ENCODE assay signal across 18 mouse cellular contexts in genomic region chr11:51632130-51632753, GRCm38 (mm10). TPM values are rescaled to one million over a fixed set of nuclear protein-coding genes. Genes with fewer than 3 reads are reported as not detected.
DNase-seq lines count a peak whose midpoint lies in the region; ATAC-seq and TF ChIP-seq lines count a peak whose summit lies in the region.
"Had no signal": no experiment of that assay in that cellular context is flagged by ENCODE, and none has a peak within 500 bp of the region (broad histone marks: within the 10 kb centered on the region; RNA-seq: fewer than 3 reads in every experiment).

No protein-coding gene starts in this region.

- H3K4me2 ChIP-seq in liver, embryonic 13.5 days = no peak overlapping the region
- H3K4me2 ChIP-seq in liver, embryonic 11.5 days = no peak overlapping the region
- H3K4me2 ChIP-seq in hindbrain, embryonic 16.5 days (ENCODE audit: low read length) = no peak overlapping the region
- H3K4me2 ChIP-seq: embryonic facial prominence, embryonic 15.5 days; forebrain, embryonic 15.5 days; heart, embryonic 12.5 days; midbrain, embryonic 11.5 days had no signal

- H3K27ac ChIP-seq in liver, embryonic 13.5 days = peak overlapping the region; percentile 32; the same call in 1 of the 2 replicates
- H3K27ac ChIP-seq in liver, embryonic 11.5 days (ENCODE audit: low read depth, low read length) = no peak overlapping the region
- no peak overlapping the region for H3K27ac ChIP-seq in hindbrain, embryonic 16.5 days (ENCODE audit: low read depth, low read length)
- H3K27ac ChIP-seq: embryonic facial prominence, embryonic 15.5 days; forebrain, embryonic 15.5 days; hindbrain, postnatal 0 days had no signal

- 60% methylated on average over 6 of the region's 6 CpGs for WGBS in liver, embryonic 13.5 days (ENCODE audit: insufficient replicate concordance)
- WGBS in liver, embryonic 11.5 days = 74% methylated on average over 6 of the region's 6 CpGs
- 93% methylated on average over 6 of the region's 6 CpGs for WGBS in hindbrain, embryonic 16.5 days

- peak; percentile 3 to 18 for DNase-seq in cerebellum, postnatal 10 days
- DNase-seq in cerebellum, adult 11 months = no peak
- no peak for DNase-seq in liver, embryonic 13.5 days
- DNase-seq in liver, embryonic 11.5 days (ENCODE audit: low spot score) = no peak
- peak; percentile 47 for DNase-seq in kidney, postnatal 10 days
- no peak for DNase-seq in right cerebral cortex, postnatal 14 days
- DNase-seq: cerebellum, adult 9-11 months; gastrocnemius, postnatal 10 days; lung, adult 2 months; spleen, adult 18-20 months had no signal

- no peak for ATAC-seq in liver, embryonic 13.5 days (ENCODE audit: low read depth)
- ATAC-seq in liver, embryonic 11.5 days (replicated peaks; ENCODE audit: low FRiP score) = no peak
- ATAC-seq in hindbrain, embryonic 16.5 days = no peak
- ATAC-seq: forebrain, embryonic 15.5 days; hindbrain, postnatal 0 days had no signal

- H3K4me1 ChIP-seq in liver, embryonic 13.5 days (replicated peaks) = peaks cover 58% of the 10 kb centered on the region
- H3K4me1 ChIP-seq in liver, embryonic 11.5 days (replicated peaks; ENCODE audit: control insufficient read depth, insufficient read depth, low read length) = peaks cover 11% of the 10 kb centered on the region
- H3K4me1 ChIP-seq in E14TG2a.4 (replicated peaks; ENCODE audit: low read depth, low read length) = peaks cover 87% of the 10 kb centered on the region
- peaks cover 17% of the 10 kb centered on the region for H3K4me1 ChIP-seq in hindbrain, embryonic 16.5 days (ENCODE audit: control insufficient read depth, insufficient read depth, low read depth, low read length)

- TF ChIP-seq CTCF in E14TG2a.4 (conservative IDR thresholded peaks at IDR 0.05; ENCODE audit: low read length) = no peak

- H3K36me3 ChIP-seq in liver, embryonic 13.5 days = peaks cover 27% of the 10 kb centered on the region
- peaks cover 11% of the 10 kb centered on the region for H3K36me3 ChIP-seq in liver, embryonic 11.5 days (ENCODE audit: control insufficient read depth, insufficient read depth, low read length)
- peaks cover 73% of the 10 kb centered on the region for H3K36me3 ChIP-seq in E14TG2a.4 (ENCODE audit: insufficient read depth, low read length)
- peaks cover 9% of the 10 kb centered on the region; the same call in 1 of the 2 replicates for H3K36me3 ChIP-seq in hindbrain, embryonic 16.5 days (ENCODE audit: control insufficient read depth, insufficient read depth, low read length)

- H3K9me3 ChIP-seq in liver, embryonic 13.5 days (replicated peaks) = no peaks in the 10 kb centered on the region
- H3K9me3 ChIP-seq in liver, embryonic 11.5 days (ENCODE audit: control insufficient read depth, low read length) = no peaks in the 10 kb centered on the region
- H3K9me3 ChIP-seq in E14TG2a.4 (ENCODE audit: low read length) = no peaks in the 10 kb centered on the region
- no peaks in the 10 kb centered on the region for H3K9me3 ChIP-seq in hindbrain, embryonic 16.5 days (ENCODE audit: control insufficient read depth, low read length)
- H3K9me3 ChIP-seq: embryonic facial prominence, embryonic 15.5 days; forebrain, embryonic 15.5 days; G1E; heart, embryonic 12.5 days had no signal

- H3K4me3 ChIP-seq in liver, embryonic 13.5 days (replicated peaks) = no peak overlapping the region
- no peak overlapping the region for H3K4me3 ChIP-seq in liver, embryonic 11.5 days (ENCODE audit: low read depth, low read length)
- peak overlapping the region; percentile 48 for H3K4me3 ChIP-seq in E14TG2a.4 (replicated peaks; ENCODE audit: low read length)
- H3K4me3 ChIP-seq in hindbrain, embryonic 16.5 days (ENCODE audit: low read length) = no peak overlapping the region
- H3K4me3 ChIP-seq: embryonic facial prominence, embryonic 15.5 days; forebrain, embryonic 15.5 days; heart, embryonic 12.5 days had no signal

- H3K9ac ChIP-seq in liver, embryonic 13.5 days = no peak overlapping the region
- H3K9ac ChIP-seq in liver, embryonic 11.5 days (ENCODE audit: low read depth, low read length) = no peak overlapping the region
- H3K9ac ChIP-seq in hindbrain, embryonic 16.5 days (ENCODE audit: low read depth, low read length) = no peak overlapping the region
- H3K9ac ChIP-seq: embryonic facial prominence, embryonic 15.5 days; forebrain, embryonic 15.5 days; heart, embryonic 12.5 days had no signal

- no peaks in the 10 kb centered on the region for H3K27me3 ChIP-seq in liver, embryonic 13.5 days
- H3K27me3 ChIP-seq in liver, embryonic 11.5 days (replicated peaks; ENCODE audit: control insufficient read depth, insufficient read depth, low read length) = no peaks in the 10 kb centered on the region
- no peaks in the 10 kb centered on the region for H3K27me3 ChIP-seq in E14TG2a.4 (ENCODE audit: insufficient read depth, low read length)
- no peaks in the 10 kb centered on the region for H3K27me3 ChIP-seq in hindbrain, embryonic 16.5 days (replicated peaks; ENCODE audit: control insufficient read depth, insufficient read depth, low read length)
- H3K27me3 ChIP-seq: embryonic facial prominence, embryonic 15.5 days; forebrain, embryonic 15.5 days; heart, embryonic 12.5 days had no signal

RNA-seq across cellular contexts. Expression of gene Rmnd5b, which starts 3.5 kb away (rescaled TPM):
- polyA plus RNA-seq in liver, embryonic 13.5 days (2015; fragmentation: Nextera tagmentation; extraction: Ambion mirVana) = 24.9 and 25.1 TPM in 2 replicates
- polyA plus RNA-seq in liver, embryonic 11.5 days (2014; fragmentation: Nextera tagmentation; extraction: Ambion mirVana) = 47.8 and 52.2 TPM in 2 replicates
- polyA plus RNA-seq in hindbrain, embryonic 16.5 days (2015; fragmentation: Nextera tagmentation; extraction: Ambion mirVana) = 79.8 and 82.2 TPM in 2 replicates

RNA-seq across cellular contexts. Expression of gene Nhp2, which starts 12.7 kb away (rescaled TPM):
- polyA plus RNA-seq in liver, embryonic 13.5 days (2015; fragmentation: Nextera tagmentation; extraction: Ambion mirVana) = 186 and 203 TPM in 2 replicates
- polyA plus RNA-seq in liver, embryonic 11.5 days (2014; fragmentation: Nextera tagmentation; extraction: Ambion mirVana) = 347 and 349 TPM in 2 replicates
- polyA plus RNA-seq in hindbrain, embryonic 16.5 days (2015; fragmentation: Nextera tagmentation; extraction: Ambion mirVana) = 98.4 and 103 TPM in 2 replicates

RNA-seq across cellular contexts. Expression of gene N4bp3, which starts 18.4 kb away (rescaled TPM):
- polyA plus RNA-seq in liver, embryonic 13.5 days (2015; fragmentation: Nextera tagmentation; extraction: Ambion mirVana) = 3.1 and 3.2 TPM in 2 replicates
- polyA plus RNA-seq in liver, embryonic 11.5 days (2014; fragmentation: Nextera tagmentation; extraction: Ambion mirVana) = 7.2 and 7.9 TPM in 2 replicates
- polyA plus RNA-seq in hindbrain, embryonic 16.5 days (2015; fragmentation: Nextera tagmentation; extraction: Ambion mirVana) = 31.1 and 34.1 TPM in 2 replicates

RNA-seq across cellular contexts. Expression of gene D930048N14Rik, which starts 18.5 kb away (rescaled TPM):
- polyA plus RNA-seq in liver, embryonic 13.5 days (2015; fragmentation: Nextera tagmentation; extraction: Ambion mirVana) = 0.29 and 0.49 TPM in 2 replicates
- 1.3 and 1.5 TPM in 2 replicates for polyA plus RNA-seq in liver, embryonic 11.5 days (2014; fragmentation: Nextera tagmentation; extraction: Ambion mirVana)
- polyA plus RNA-seq in hindbrain, embryonic 16.5 days (2015; fragmentation: Nextera tagmentation; extraction: Ambion mirVana) = 1.4 and 1.8 TPM in 2 replicates
- polyA plus RNA-seq: G1E had no signal

RNA-seq across cellular contexts. Expression of gene Hnrnpab, which starts 25.6 kb away (rescaled TPM):
- 250 and 275 TPM in 2 replicates for polyA plus RNA-seq in liver, embryonic 13.5 days (2015; fragmentation: Nextera tagmentation; extraction: Ambion mirVana)
- 552 and 577 TPM in 2 replicates for polyA plus RNA-seq in liver, embryonic 11.5 days (2014; fragmentation: Nextera tagmentation; extraction: Ambion mirVana)
- polyA plus RNA-seq in hindbrain, embryonic 16.5 days (2015; fragmentation: Nextera tagmentation; extraction: Ambion mirVana) = 221 and 253 TPM in 2 replicates

Comparison
In these comparisons a context has a peak if more than half of its experiments do, and no peak if none do; other contexts are left out.
1. DNase-seq: peak in cerebellum, postnatal 10 days (2 of 2) and kidney, postnatal 10 days (single experiment); none in cerebellum, adult 11 months (single experiment), liver, embryonic 13.5 days (single experiment), liver, embryonic 11.5 days (single experiment) and right cerebral cortex, postnatal 14 days (single experiment).